Mouse (Mus musculus) cerebellum, adult 2 months (tissue): ENCODE measurements around the gene Speg. TPM values are rescaled to one million over a fixed set of nuclear protein-coding genes. Genes with fewer than 3 reads are reported as not detected.

Source experiments
- DNase-seq, 2 experiments: peaks; one replicate each; pipeline ENCODE4 v3.0.0; 2021
- H3K27ac ChIP-seq: fragments of 200-500 bp; 2 replicates; pipeline ENCODE4 v1.5.1; 2012; ENCODE audit warnings: low read length, control low read depth, inconsistent platforms; ENCODE audit not compliant: insufficient read depth
- H3K27me3 ChIP-seq: fragments of 200-500 bp; 2 replicates; pipeline ENCODE4 v1.6.1; 2012; ENCODE audit warnings: inconsistent platforms, mild to moderate bottlenecking, low read length, moderate library complexity; ENCODE audit not compliant: control insufficient read depth, insufficient read depth
- H3K4me1 ChIP-seq: fragments of 200-500 bp; 2 replicates; pipeline ENCODE4 v1.6.1; 2011; ENCODE audit warnings: low read length; ENCODE audit not compliant: control insufficient read depth, insufficient read depth
- H3K4me3 ChIP-seq: fragments of 200-500 bp; replicated peaks from 2 replicates; pipeline ENCODE3; 2011; ENCODE audit warnings: mild to moderate bottlenecking, low read depth, low read length, control low read depth; ENCODE audit not compliant: insufficient read depth
- CTCF ChIP-seq: fragments of 200-500 bp; IDR thresholded peaks from 2 replicates; pipeline ENCODE4 v1.5.1; 2011; ENCODE audit warnings: low read depth, mild to moderate bottlenecking, control low read depth, low read length, moderate library complexity, borderline replicate concordance; ENCODE audit not compliant: insufficient read depth
- POLR2A ChIP-seq: fragments of 200-500 bp; IDR thresholded peaks from 2 replicates; pipeline ENCODE4 v1.6.1; 2011; ENCODE audit warnings: low read length, control low read depth, borderline replicate concordance; ENCODE audit not compliant: insufficient read depth
- WGBS: fragments of 180-500 bp; shearing (Covaris S2); methylation state at CpG from one replicate; pipeline ENCODE4 v1.1.7; 2018; 5-methylcytosine and 5-hydroxymethylcytosine counted together
- polyA plus RNA-seq: library from polyadenylated mRNA; depleted of rRNA; stranded (reverse); fragments of >200 nt; gene quantifications from 2 replicates; pipeline ENCODE4 v1.2.3, GENCODE M21; 2012

Speg gene
- polyA plus RNA-seq, 1 experiment, result 122 TPM

DNA sequence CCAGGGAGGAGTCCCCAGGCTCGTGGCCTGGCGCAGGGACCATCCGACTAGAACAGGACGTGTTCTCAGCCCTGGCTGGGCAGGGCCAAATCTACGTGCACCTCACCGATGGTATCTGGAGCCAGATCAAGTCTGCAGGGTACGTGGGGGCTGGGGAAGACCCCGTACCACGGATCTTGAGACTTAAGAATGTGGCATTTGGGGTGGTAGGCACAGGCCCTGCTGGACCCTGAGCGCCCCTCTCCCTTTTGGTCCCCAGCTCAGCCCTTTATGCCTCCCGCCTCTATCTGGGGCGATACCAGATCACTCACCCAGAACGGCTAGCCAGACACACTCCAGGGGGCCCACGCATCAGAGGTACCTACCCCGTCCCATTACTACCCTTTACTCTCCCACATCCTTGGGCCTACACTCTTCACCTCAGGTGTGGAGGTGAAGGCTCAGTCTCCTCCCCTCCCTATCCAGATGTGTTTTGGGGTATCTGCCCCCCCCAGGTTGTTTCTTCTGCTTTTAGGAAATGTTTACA, 66.4 kb downstream of the Speg start:
- Histone ChIP-seq H3K4me1 (peaks cover 72% of the 10 kb centered on the region), H3K27ac (peak overlapping the region; percentile 98), H3K27me3 (no peaks in the 10 kb centered on the region), H3K4me3 (no peak overlapping the region)
- 56% methylated on average over 15 of the region's 15 CpGs for WGBS
- no peak for DNase-seq
- TF ChIP-seq CTCF (no peak), POLR2A (no peak)

DNA sequence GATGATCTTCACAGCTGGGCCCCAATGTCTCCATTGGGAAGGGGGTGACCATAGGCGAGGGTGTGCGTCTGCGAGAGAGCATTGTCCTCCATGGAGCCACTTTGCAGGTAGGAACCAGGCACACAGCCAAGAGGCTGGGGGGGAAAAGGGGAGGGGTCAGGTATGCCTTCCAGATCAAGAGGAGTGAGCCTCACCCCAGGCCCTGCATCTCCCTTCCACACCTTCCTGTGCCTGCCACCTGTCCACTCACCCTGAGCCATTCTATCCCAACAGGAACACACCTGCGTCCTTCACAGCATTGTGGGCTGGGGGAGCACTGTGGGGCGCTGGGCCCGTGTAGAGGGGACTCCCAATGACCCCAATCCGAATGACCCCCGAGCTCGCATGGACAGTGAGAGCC, 67.1 kb downstream of the Speg start:
- Histone ChIP-seq H3K27me3 (no peaks in the 10 kb centered on the region), H3K4me3 (no peak overlapping the region), H3K4me1 (peaks cover 71% of the 10 kb centered on the region), H3K27ac (peak overlapping the region; percentile 98)
- TF ChIP-seq POLR2A (no peak), CTCF (no peak)
- 31% methylated on average over 9 of the region's 9 CpGs for WGBS
- peak; percentile 73 to 74 for DNase-seq

DNA sequence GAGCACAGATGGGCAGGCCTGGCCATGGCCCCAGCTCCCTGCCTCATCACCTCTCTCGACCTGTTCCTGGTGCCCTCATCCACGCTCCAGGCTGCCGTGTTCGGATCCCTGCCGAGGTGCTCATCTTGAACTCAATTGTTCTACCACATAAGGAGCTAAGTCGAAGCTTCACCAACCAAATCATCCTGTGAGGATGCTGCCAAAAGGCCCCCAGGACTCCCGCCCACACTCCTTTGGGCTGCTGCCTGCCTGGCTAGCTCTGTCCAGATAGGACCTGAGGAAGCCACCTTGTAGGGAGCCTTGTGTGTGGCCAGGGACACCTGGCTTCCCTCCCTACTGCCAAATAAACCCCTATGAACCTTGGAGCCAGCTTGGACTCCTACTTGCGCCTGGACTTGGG, 67.7 kb downstream of the Speg start:
- 3% methylated on average over 8 of the region's 8 CpGs for WGBS
- DNase-seq, result peak; percentile 91 to 95
- H3K4me1 ChIP-seq, result peaks cover 74% of the 10 kb centered on the region

DNA sequence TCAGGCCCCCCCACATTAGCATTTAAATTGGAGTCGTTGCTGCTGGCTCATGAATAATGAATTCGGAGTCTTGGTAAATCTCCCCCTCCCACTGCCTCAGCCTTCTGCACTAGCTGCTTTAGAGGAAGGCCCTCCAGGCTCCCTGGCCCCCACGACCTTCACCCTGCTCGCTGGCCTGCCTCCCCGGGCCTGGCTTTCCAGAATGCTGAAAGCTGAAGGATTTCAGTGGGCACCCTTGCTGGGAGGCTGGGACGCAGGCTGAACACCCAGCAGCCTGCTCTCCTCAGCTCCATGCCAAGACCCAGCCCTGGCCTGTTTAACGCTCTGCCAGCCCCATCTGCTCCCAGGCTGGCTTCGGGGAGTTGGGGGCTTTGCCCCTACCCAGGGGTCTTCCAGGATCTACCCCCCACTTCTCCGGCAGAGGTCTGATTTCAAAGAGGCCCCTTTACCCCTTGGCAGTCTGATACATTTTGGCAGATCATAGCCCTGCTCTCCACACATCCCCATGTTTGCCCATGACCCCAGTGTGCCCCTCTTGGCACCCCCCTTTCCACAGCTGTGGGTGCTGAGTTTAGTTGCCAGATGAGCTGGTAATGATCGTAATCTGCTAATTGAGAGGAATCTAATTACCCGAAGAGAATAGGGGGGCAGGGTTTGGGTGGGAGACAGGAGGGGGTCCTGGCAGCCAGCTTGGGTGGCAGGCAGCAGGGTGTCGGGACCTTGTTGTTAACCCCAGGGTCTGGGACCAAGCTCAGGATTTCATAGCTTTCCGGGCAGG, 68.3 kb downstream of the Speg start:
- no peak overlapping the region for H3K4me3 ChIP-seq
- WGBS, result 8% methylated on average over 13 of the region's 13 CpGs
- no peaks in the 10 kb centered on the region for H3K27me3 ChIP-seq
- DNase-seq, result peak; percentile 78 to 80
- H3K4me1 ChIP-seq, result peaks cover 74% of the 10 kb centered on the region
- H3K27ac ChIP-seq, result peak overlapping the region; percentile 98
- TF ChIP-seq POLR2A, result no peak
- TF ChIP-seq CTCF, result no peak

More for the DNA sequence above, 67.7 kb downstream of the Speg start:
- H3K27ac ChIP-seq, result peak overlapping the region; percentile 98
- TF ChIP-seq CTCF (no peak), POLR2A (no peak)
- no peaks in the 10 kb centered on the region for H3K27me3 ChIP-seq
- no peak overlapping the region for H3K4me3 ChIP-seq

DNA sequence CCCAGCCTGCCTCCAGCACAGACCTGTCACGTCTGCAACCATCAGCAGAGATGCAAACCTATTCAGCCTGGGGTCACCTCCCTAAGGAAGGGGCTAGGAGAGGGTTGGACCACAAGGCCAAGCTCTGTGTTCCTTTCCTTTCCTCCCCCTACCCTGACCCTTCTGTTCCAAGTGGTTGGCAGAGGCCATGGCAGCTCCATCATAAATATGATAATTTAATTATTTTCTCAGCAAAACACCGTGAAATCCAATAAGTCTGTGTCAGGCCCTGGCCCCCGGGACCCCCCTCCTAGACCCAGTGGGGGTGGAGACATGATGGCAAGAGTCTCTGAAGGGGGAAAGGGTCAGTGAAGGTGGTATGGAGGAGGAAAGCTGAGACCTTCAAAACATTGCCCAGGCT, 69.1 kb downstream of the Speg start:
- Histone ChIP-seq H3K4me1 (peaks cover 68% of the 10 kb centered on the region), H3K4me3 (no peak overlapping the region), H3K27me3 (no peaks in the 10 kb centered on the region), H3K27ac (peak overlapping the region; percentile 85)
- DNase-seq, result peak in 1 of 2 experiments; percentile 41
- 24% methylated on average over 3 of the region's 3 CpGs for WGBS
- no peak for TF ChIP-seq POLR2A
- TF ChIP-seq CTCF, result no peak

DNA sequence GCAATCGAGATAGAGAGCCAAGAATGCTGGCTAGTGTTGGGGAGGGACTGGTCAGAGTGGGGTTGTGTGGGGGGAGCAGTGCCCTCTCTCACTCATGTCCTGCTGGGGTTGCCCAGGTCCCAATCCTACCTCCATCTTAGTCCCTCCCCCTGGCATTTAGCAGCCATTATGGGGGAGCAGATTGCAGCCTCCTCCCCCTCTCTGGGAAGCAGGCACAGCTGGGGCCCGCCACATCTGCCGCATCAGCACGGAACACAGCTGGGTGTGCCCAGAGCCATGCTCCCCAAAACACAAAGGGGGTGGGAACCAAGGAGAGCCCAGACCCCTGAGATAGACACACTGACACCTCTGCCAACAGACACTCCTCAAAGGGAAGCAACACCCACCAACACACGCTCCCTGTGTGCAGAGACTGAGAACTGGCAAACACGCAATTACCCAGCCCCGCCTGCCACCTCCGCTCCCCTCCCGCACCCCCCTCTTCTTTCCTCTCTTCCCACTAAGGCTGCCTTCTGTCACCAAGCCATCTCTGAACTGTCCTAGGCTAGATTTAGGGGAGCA, 70.1 kb downstream of the Speg start:
- DNase-seq, result peak; percentile 55 to 60
- Histone ChIP-seq H3K27ac (peak overlapping the region; percentile 95), H3K27me3 (no peaks in the 10 kb centered on the region), H3K4me1 (peaks cover 62% of the 10 kb centered on the region), H3K4me3 (no peak overlapping the region)
- no peak for TF ChIP-seq POLR2A
- no peak for TF ChIP-seq CTCF
- WGBS, result 5% methylated on average over 9 of the region's 9 CpGs

DNA sequence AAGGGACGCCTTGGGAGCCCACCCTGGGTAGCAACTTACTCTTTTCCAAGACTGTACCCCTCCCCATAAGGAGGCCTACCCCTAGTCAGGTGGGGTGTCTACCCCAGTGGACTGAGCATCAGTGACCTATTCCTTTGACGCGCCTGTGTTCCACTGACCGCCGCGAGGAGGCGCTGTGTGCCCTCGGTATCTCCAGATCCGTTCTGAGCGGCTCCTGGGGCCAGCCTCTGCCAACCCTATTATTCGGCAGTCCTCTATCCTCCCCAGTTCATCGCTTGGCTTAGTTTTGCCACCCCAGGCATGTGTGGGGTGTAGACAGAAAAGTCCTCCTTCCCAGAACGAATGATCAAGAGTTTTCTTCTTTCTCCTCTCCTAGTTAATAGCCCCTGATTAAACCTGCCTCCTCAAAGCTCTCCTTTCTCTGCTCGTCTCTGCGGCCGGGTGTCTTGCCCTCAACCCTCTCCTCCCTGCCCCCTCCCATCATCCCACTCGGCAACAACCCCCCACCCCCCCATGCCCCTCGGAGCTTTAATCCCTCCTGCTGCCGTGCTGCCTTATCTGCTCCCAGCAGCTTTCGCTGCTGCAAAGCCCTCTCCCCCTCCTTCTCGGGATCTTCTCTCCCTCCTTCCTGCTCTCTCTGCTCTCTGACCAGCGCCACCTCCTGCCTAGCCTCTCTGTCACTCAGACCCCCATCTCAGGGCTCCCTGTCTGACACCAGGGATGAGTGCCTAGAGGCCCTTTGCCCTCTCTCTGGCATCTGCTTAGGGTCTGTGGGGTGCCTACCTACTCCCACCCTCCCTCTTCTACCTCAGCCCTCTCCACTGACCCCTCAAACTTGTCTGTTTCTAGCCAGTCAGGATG, 70.9 kb downstream of the Speg start:
- peak; percentile 27; the same call in 1 of the 2 replicates for TF ChIP-seq POLR2A
- TF ChIP-seq CTCF, result peak; percentile 95
- peaks cover 54% of the 10 kb centered on the region for H3K4me1 ChIP-seq
- peak; percentile 83 to 90 for DNase-seq
- no peak overlapping the region for H3K4me3 ChIP-seq
- peak overlapping the region; percentile 95 for H3K27ac ChIP-seq
- no peaks in the 10 kb centered on the region; the same call in 1 of the 2 replicates for H3K27me3 ChIP-seq
- WGBS, result 6% methylated on average over 22 of the region's 22 CpGs
